Mouse (Mus musculus) liver, postnatal 0 days (tissue): ENCODE results near the gene Cxxc4.

Experiments
- CTCF ChIP-seq: sonication (generic); IDR thresholded peaks from 2 replicates; pipeline ENCODE4 v1.5.1; 2016; ENCODE audit warnings: antibody characterized with exemption, low read depth
- EP300 ChIP-seq: IDR thresholded peaks from 2 replicates; pipeline ENCODE4 v1.6.1; 2016; ENCODE audit warnings: antibody characterized with exemption, low read depth, mild to moderate bottlenecking

GRCm38 (mm10) chr3:134243168-134243849, 7.0 kb downstream of the Cxxc4 start:
- TF ChIP-seq CTCF (no peak), EP300 (no peak)
